In the genomic region with DNA sequence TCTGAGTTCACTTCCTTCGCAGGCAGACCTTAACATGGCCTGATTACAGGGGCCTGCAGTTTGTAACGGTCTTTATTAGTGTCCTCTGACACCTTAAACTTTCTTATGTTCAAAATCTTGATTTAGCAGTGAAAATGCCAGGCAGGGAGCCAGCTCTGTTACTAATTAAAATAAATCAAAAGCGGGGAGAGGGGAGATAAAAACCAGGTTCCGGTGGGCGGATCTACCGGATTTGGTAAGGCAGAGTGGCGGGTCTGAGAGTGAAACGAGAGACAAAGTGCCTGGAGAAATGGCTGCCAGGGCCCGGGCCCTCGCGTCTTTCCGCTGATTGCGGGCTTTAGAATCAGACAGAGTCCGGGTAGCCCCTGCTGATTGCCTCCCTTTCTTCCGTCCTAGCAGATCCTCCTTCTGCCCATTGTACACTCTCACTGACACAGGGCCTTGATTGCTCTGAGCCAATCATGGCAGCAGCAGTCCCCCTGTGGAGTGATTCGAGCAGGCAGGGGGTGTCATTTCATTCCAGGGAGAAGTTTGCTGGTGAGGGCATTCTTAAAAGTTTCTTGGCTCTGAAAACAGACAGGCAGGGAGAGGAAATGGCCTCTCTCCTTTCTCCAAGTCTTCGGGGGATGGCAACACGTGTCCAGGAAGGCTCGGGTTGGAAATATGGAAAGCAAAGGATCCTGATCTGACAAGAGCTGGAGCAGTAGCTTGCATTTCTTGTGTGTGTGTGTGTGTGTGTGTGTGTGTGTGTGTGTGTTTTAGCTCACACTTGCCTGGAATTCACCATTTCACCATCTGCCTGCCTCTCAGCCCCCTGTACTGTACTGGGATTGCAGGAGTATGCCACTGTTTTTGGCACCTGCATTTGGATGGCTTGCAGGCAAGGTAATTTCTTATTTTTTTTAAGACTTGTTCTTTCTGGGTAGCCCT, we compare ENCODE assay signal across 9 mouse cellular contexts. TPM values are rescaled to one million over a fixed set of nuclear protein-coding genes. Genes with fewer than 3 reads are reported as not detected.
DNase-seq lines count a peak whose midpoint lies in the region; ATAC-seq and TF ChIP-seq lines count a peak whose summit lies in the region.
"Had no signal": no experiment of that assay in that cellular context is flagged by ENCODE, and none has a peak within 500 bp of the region (broad histone marks: within the 10 kb centered on the region; RNA-seq: fewer than 3 reads in every experiment).

No protein-coding gene starts in this region.

- no peaks in the 10 kb centered on the region for H3K9me3 ChIP-seq in heart, embryonic 11.5 days (replicated peaks; ENCODE audit: control insufficient read depth, low read length)
- H3K9me3 ChIP-seq in forebrain, embryonic 16.5 days (ENCODE audit: control insufficient read depth, low read length): no peaks in the 10 kb centered on the region
- no peaks in the 10 kb centered on the region for H3K9me3 ChIP-seq in midbrain, embryonic 10.5 days (replicated peaks)

- TF ChIP-seq CTCF in cerebellum, adult 2 months (IDR thresholded peaks at IDR 0.05; ENCODE audit: borderline replicate concordance, insufficient read depth, low read depth, low read length): no peak

- DNase-seq in heart, adult 8-10 months (ENCODE audit: low spot score): no peak
- peak; percentile 21 to 61 for DNase-seq in kidney, adult 8-10 months
- peak; percentile 67 for DNase-seq in midbrain, embryonic 10.5 days (ENCODE audit: low spot score)
- no peak for DNase-seq in cerebellum, adult 2 months
- no peak for DNase-seq in thymus, postnatal 36 days
- DNase-seq in right cerebral cortex, postnatal 36 days (ENCODE audit: low spot score in 2 of 2): no peak

- no peak overlapping the region for H3K4me3 ChIP-seq in heart, embryonic 11.5 days (ENCODE audit: low read depth, low read length)
- peak overlapping the region; percentile 4; the same call in 1 of the 2 replicates for H3K4me3 ChIP-seq in forebrain, embryonic 16.5 days (replicated peaks; ENCODE audit: low read length)
- peak overlapping the region; percentile 30 for H3K4me3 ChIP-seq in midbrain, embryonic 10.5 days
- no peak overlapping the region for H3K4me3 ChIP-seq in cerebellum, adult 2 months (replicated peaks; ENCODE audit: insufficient read depth, low read depth, low read length)

- peaks cover 48% of the 10 kb centered on the region for H3K4me1 ChIP-seq in heart, embryonic 11.5 days (ENCODE audit: control insufficient read depth, insufficient read depth, low read length)
- peaks cover 23% of the 10 kb centered on the region for H3K4me1 ChIP-seq in forebrain, embryonic 16.5 days (replicated peaks; ENCODE audit: control insufficient read depth, insufficient read depth, low read length)
- H3K4me1 ChIP-seq in midbrain, embryonic 10.5 days: peaks cover 48% of the 10 kb centered on the region
- no peaks in the 10 kb centered on the region for H3K4me1 ChIP-seq in cerebellum, adult 2 months (ENCODE audit: control insufficient read depth, insufficient read depth, low read length)

- H3K36me3 ChIP-seq in heart, embryonic 11.5 days (ENCODE audit: control insufficient read depth, insufficient read depth, low read length): no peaks in the 10 kb centered on the region
- H3K36me3 ChIP-seq in forebrain, embryonic 16.5 days (ENCODE audit: control insufficient read depth, insufficient read depth): no peaks in the 10 kb centered on the region
- no peaks in the 10 kb centered on the region for H3K36me3 ChIP-seq in midbrain, embryonic 10.5 days

- TF ChIP-seq POLR2A in cerebellum, adult 2 months (IDR thresholded peaks at IDR 0.05; ENCODE audit: borderline replicate concordance, insufficient read depth, low read length): no peak

- H3K4me2 ChIP-seq in heart, embryonic 11.5 days: peak overlapping the region; percentile 32
- H3K4me2 ChIP-seq in forebrain, embryonic 16.5 days (ENCODE audit: low read length): peak overlapping the region; percentile 37

- 19% methylated on average over 19 of the region's 19 CpGs for WGBS in heart, embryonic 11.5 days (ENCODE audit: insufficient replicate concordance)
- 4% methylated on average over 19 of the region's 19 CpGs for WGBS in forebrain, embryonic 16.5 days
- WGBS in midbrain, embryonic 10.5 days: 14% methylated on average over 19 of the region's 19 CpGs
- WGBS in cerebellum, adult 2 months: 46% methylated on average over 19 of the region's 19 CpGs

- no peaks in the 10 kb centered on the region for H3K27me3 ChIP-seq in heart, embryonic 11.5 days (ENCODE audit: control insufficient read depth, insufficient read depth, low read length)
- H3K27me3 ChIP-seq in forebrain, embryonic 16.5 days (replicated peaks; ENCODE audit: control insufficient read depth, insufficient read depth, low read length): no peaks in the 10 kb centered on the region
- H3K27me3 ChIP-seq in midbrain, embryonic 10.5 days (ENCODE audit: low read depth, poor library complexity, severe bottlenecking): no peaks in the 10 kb centered on the region
- H3K27me3 ChIP-seq in cerebellum, adult 2 months (ENCODE audit: control insufficient read depth, insufficient read depth, low read length): no peaks in the 10 kb centered on the region

- ATAC-seq in heart, embryonic 11.5 days (replicated peaks; ENCODE audit: insufficient number of reproducible peaks, low FRiP score, low TSS enrichment): 0 out of 2 replicates have a peak, but pooled peaks have one; percentile 20
- ATAC-seq in forebrain, embryonic 16.5 days: peak; percentile 81

- peak overlapping the region; percentile 57 for H3K9ac ChIP-seq in heart, embryonic 11.5 days (ENCODE audit: low read depth, low read length)
- peak overlapping the region; percentile 7; the same call in 1 of the 2 replicates for H3K9ac ChIP-seq in forebrain, embryonic 16.5 days (replicated peaks; ENCODE audit: low read depth, low read length)

- peak overlapping the region; percentile 91 for H3K27ac ChIP-seq in heart, embryonic 11.5 days (ENCODE audit: low read depth, low read length)
- H3K27ac ChIP-seq in forebrain, embryonic 16.5 days (ENCODE audit: low read length): peak overlapping the region; percentile 69
- H3K27ac ChIP-seq in midbrain, embryonic 10.5 days (replicated peaks): peak overlapping the region; percentile 94
- H3K27ac ChIP-seq in cerebellum, adult 2 months (ENCODE audit: insufficient read depth, low read length): no peak overlapping the region

RNA-seq across cellular contexts. Expression of a gene that starts 14.5 kb away (rescaled TPM):
- 8.3 and 11.7 TPM in 2 replicates for polyA plus RNA-seq in heart, embryonic 11.5 days (2014; fragmentation: Nextera tagmentation; extraction: Ambion mirVana)
- under 1 TPM in 1 of 4 experiments, not detected in 3; 0.31 TPM for total RNA-seq in heart, adult 8-10 months (2022)
- polyA plus RNA-seq in forebrain, embryonic 16.5 days (2015; fragmentation: Nextera tagmentation; extraction: Ambion mirVana): 2.4 and 5.1 TPM in 2 replicates
- 22.0 and 22.8 TPM in 2 replicates for polyA plus RNA-seq in midbrain, embryonic 10.5 days (2016; fragmentation: Nextera tagmentation; extraction: Ambion mirVana)
- polyA plus RNA-seq in cerebellum, adult 2 months (2012; rRNA removed): 7.0 and 7.7 TPM in 2 replicates
- total RNA-seq: heart, postnatal 14 days had no signal

RNA-seq across cellular contexts. Expression of a gene that starts 17.2 kb away (rescaled TPM):
- 0.62 TPM in 1 of 2 replicates, not detected in the other for polyA plus RNA-seq in heart, embryonic 11.5 days (2014; fragmentation: Nextera tagmentation; extraction: Ambion mirVana)
- total RNA-seq in heart, adult 8-10 months (2022): under 1 TPM in 1 of 4 experiments, not detected in 3; 0.40 TPM
- not detected in 2 replicates for polyA plus RNA-seq in forebrain, embryonic 16.5 days (2015; fragmentation: Nextera tagmentation; extraction: Ambion mirVana)
- 0.22 and 0.36 TPM in 2 replicates for polyA plus RNA-seq in midbrain, embryonic 10.5 days (2016; fragmentation: Nextera tagmentation; extraction: Ambion mirVana)
- 0.08 and 0.17 TPM in 2 replicates for polyA plus RNA-seq in cerebellum, adult 2 months (2012; rRNA removed)

RNA-seq across cellular contexts. Expression of a gene that starts 17.3 kb away (rescaled TPM):
- polyA plus RNA-seq in heart, embryonic 11.5 days (2014; fragmentation: Nextera tagmentation; extraction: Ambion mirVana): 29.3 and 30.9 TPM in 2 replicates
- 10 to 100 TPM in 2 of 4 experiments, 1 to 10 TPM in 2; 7.3 to 12.4 (median 9.5) TPM for total RNA-seq in heart, adult 8-10 months (2022)
- polyA plus RNA-seq in forebrain, embryonic 16.5 days (2015; fragmentation: Nextera tagmentation; extraction: Ambion mirVana): 34.4 and 34.8 TPM in 2 replicates
- polyA plus RNA-seq in midbrain, embryonic 10.5 days (2016; fragmentation: Nextera tagmentation; extraction: Ambion mirVana): 47.8 and 52.7 TPM in 2 replicates
- polyA plus RNA-seq in cerebellum, adult 2 months (2012; rRNA removed): 33.9 and 36.7 TPM in 2 replicates

RNA-seq across cellular contexts. Expression of a gene that starts 41.3 kb away (rescaled TPM):
- polyA plus RNA-seq in heart, embryonic 11.5 days (2014; fragmentation: Nextera tagmentation; extraction: Ambion mirVana): 2.4 TPM in 2 replicates
- total RNA-seq in heart, adult 8-10 months (2022): not detected
- 1.0 and 1.6 TPM in 2 replicates for polyA plus RNA-seq in forebrain, embryonic 16.5 days (2015; fragmentation: Nextera tagmentation; extraction: Ambion mirVana)
- polyA plus RNA-seq in midbrain, embryonic 10.5 days (2016; fragmentation: Nextera tagmentation; extraction: Ambion mirVana): 1.3 and 2.3 TPM in 2 replicates
- 0.14 and 0.16 TPM in 2 replicates for polyA plus RNA-seq in cerebellum, adult 2 months (2012; rRNA removed)
- total RNA-seq: heart, postnatal 14 days had no signal

Comparison
In these comparisons a context has a peak if more than half of its experiments do, and no peak if none do; other contexts are left out.
1. H3K4me3 ChIP-seq: peak in forebrain, embryonic 16.5 days (single experiment) and midbrain, embryonic 10.5 days (single experiment); none in heart, embryonic 11.5 days (single experiment) and cerebellum, adult 2 months (single experiment).
2. DNase-seq: peak in kidney, adult 8-10 months (2 of 2) and midbrain, embryonic 10.5 days (single experiment); none in heart, adult 8-10 months (single experiment), cerebellum, adult 2 months (0 of 2), thymus, postnatal 36 days (0 of 2) and right cerebral cortex, postnatal 36 days (0 of 2).